Mouse (Mus musculus) gastrocnemius, adult 2 months (tissue): Measurements from ENCODE around the gene Hunk. TPM values are rescaled to one million over a fixed set of nuclear protein-coding genes. Genes with fewer than 3 reads are reported as not detected.

Experiments
- DNase-seq: peaks from one replicate; pipeline ENCODE4 v3.0.0; 2022
- H3K27ac ChIP-seq: fragments of 200-600 bp; 2 replicates; pipeline ENCODE4 v1.8.1; 2022; ENCODE audit warnings: mild to moderate bottlenecking
- H3K4me3 ChIP-seq: fragments of 200-600 bp; 2 replicates; pipeline ENCODE4 v1.8.1; 2022; ENCODE audit warnings: mild to moderate bottlenecking, moderate library complexity
- CTCF ChIP-seq: fragments of 200-600 bp; IDR thresholded peaks from 2 replicates; pipeline ENCODE4 v1.8.1; 2022; ENCODE audit warnings: antibody characterized with exemption, mild to moderate bottlenecking, moderate library complexity
- intact Hi-C: fragments of 180-260 bp; cut with DNase I; formaldehyde crosslinking; loops from one replicate; pipeline ENCODE4 v1.15.1; 2025
- total RNA-seq, 2 experiments: library from RNA; stranded (reverse); gene quantifications; 2 replicates each; pipeline ENCODE4 v1.2.3; 2021

Gene Hunk
- total RNA-seq, 2 experiments from 2014 or later = 0.46 to 0.53 TPM

DNA sequence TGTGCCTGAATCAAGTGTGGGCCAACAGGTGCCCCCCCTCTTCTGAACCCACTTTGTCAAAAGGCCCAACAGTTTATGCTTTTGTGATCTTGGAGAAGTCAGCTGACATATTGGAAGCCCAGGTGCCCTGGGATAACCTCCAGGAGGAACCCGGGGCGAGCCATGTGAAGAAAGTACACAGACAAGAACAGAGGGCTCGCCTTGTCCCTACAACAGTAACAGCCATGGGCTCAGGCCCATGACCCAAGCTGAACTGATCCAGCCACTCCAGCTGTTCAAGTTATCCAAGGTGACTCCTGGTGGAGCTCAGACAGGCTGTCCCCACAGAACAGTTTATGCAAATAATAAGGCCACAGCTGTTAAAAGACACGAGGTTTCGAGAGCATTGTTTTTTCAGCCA is 153.1 kb downstream of the Hunk start:
- Histone ChIP-seq H3K4me3 (no peak overlapping the region), H3K27ac (no peak overlapping the region)
- DNase-seq = peak; percentile 67
- TF ChIP-seq CTCF = no peak
- intact Hi-C loops = no loop called here

DNA sequence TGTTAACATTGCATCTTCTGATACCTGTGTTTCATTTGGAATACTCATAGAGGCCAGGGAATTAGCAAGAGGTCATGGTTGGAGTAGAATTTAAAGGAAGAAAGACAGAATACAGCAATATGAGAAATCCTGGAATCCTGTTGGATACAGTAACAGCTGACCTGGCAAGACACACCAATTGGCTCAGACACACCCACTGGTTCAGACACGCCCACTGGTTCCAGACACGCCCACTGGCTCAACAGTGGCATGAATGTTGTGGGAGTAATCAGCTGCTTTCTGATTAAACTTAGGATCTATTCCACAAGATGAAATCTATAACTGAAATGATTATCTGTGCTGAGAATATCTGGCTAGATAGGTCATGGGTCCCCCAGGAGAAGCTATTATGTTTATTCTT is 155.4 kb downstream of the Hunk start:
- Histone ChIP-seq H3K27ac (no peak overlapping the region), H3K4me3 (no peak overlapping the region)
- intact Hi-C loops = no loop called here
- no peak for DNase-seq
- no peak for TF ChIP-seq CTCF

DNA sequence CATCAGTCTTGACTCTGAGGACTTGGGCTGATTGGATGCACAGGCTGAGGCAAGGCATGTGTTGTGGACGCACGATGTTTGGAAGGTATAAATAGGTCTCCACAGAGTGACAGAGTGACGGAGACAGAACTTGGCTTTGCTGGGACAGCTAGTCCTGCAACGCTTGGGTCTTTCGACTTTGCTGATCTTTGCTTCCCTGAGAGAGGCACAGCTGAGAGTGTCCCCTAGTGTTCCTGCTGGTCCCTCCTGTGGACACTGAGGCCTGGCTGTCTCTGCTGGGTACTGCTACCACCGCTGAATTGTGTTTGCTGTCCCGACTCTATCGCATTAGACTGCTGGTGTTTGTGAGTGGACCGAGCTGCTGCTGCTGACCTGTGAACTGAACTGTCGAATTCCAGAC is 156.6 kb downstream of the Hunk start:
- DNase-seq = no peak
- H3K4me3 ChIP-seq = no peak overlapping the region
- no peak for TF ChIP-seq CTCF
- intact Hi-C loops = no loop called here
- no peak overlapping the region for H3K27ac ChIP-seq

DNA sequence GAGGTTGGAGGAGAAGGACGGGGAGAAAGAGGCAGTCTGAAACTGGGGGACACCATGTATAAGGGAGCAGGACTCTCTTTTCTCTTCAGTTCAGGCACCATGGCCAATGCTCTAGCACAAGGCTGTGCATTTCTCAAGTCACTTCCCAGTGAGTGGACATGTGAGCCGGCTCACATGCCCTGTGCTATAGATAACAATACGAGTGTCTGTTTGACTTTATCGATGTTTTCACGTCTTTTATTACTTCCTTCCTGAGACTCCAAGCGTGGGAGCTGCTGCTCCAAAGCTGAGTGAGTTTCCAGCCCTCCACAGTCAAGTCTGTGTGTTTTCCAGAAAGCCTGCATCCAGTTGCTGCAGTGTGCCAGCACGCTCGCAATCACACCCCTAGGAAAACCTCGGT is 158.4 kb downstream of the Hunk start:
- intact Hi-C loops = no loop called here
- H3K4me3 ChIP-seq = no peak overlapping the region

DNA sequence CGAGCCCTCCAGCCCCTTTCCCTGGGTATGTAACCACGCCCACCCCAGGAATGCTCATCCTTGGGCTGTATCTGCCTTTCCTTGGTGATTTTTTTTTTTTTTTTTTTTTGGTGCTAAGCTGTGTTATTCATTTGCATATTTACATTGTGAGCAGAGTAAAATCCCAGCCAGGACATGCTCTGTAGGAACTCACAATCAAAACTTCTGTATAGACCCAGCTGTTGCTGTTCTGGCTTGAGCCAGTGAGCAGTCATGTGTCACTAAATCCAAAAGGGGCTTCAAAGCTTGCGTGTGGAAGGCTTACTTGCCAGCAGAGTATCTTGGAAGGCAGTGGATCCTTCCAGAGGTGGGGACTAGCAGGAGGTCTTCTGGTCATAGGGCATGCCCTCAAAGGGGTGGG is 159.7 kb downstream of the Hunk start:
- Histone ChIP-seq H3K4me3 (no peak overlapping the region), H3K27ac (no peak overlapping the region)
- intact Hi-C loops = no loop called here
- DNase-seq = no peak
- no peak for TF ChIP-seq CTCF

More for the DNA sequence above, 158.4 kb downstream of the Hunk start:
- no peak for DNase-seq
- H3K27ac ChIP-seq = no peak overlapping the region
- TF ChIP-seq CTCF = no peak

DNA sequence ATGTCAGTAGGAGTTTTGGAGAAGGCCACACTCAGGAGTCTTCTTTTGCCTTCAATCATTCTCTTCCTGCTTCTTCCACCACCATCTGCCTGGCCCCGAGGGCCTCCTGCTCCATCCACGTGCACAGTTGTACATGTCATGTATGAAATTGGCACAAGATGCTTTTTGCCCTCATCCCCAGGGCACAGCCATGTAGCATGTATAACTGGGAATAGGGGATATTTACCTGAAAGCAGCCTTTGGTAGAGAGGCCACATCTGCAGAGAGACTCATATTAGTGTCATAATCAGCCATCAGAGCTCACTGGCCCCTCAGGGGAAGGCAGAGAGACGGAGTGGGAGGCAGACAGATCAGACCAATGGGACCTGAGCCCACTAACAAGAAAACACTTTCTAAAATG is 160.8 kb downstream of the Hunk start:
- Histone ChIP-seq H3K27ac (no peak overlapping the region), H3K4me3 (no peak overlapping the region)
- DNase-seq = no peak
- TF ChIP-seq CTCF = no peak
- intact Hi-C loops = no loop called here

DNA sequence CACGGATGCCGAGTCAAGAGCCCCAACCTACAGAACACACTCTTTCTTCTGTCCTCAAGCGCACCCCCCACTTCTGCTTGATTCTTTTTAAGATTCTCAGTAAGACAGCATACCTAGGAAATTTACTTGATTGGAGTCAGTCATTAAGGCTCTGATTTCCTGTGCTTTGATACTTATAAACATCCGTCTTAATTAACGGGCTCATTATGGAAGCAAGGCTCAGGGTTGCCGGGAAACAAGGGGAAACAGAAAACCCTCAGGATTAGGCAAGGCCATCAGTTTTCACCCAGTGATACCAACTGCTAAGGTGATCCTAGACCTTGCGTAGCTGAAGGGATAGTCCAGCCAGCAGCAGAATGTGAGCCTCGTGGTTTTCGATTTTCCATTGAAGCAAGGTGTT is 162.2 kb downstream of the Hunk start:
- no peak overlapping the region for H3K4me3 ChIP-seq
- H3K27ac ChIP-seq = no peak overlapping the region
- TF ChIP-seq CTCF = no peak
- intact Hi-C loops = no loop called here
- no peak for DNase-seq

Other genes with a start within 250 kb of the Hunk start
- 1 to 10 TPM; 6.4 to 7.1 TPM for gene Tiam1, start 242.2 kb upstream of the Hunk start, total RNA-seq
- gene Sod1, start 165.3 kb upstream of the Hunk start, total RNA-seq = 100 to 1,000 TPM; 292 to 307 TPM
- 10 to 100 TPM; 19.4 to 20.3 TPM for gene Scaf4, start 101.5 kb upstream of the Hunk start, total RNA-seq